Mouse (Mus musculus): ENCODE results near the gene Myo1a. TPM values are rescaled to one million over a fixed set of nuclear protein-coding genes. Genes with fewer than 3 reads are reported as not detected.
A peak's percentile ranks its signal among the peaks of the same experiment; 100 is the strongest.
"Not testable (repeated sequence)": the region's sequence is repeated elsewhere in the genome, so short reads cannot be mapped to it uniquely, and the experiment has no call there.

Gene Myo1a
- polyA plus RNA-seq, 1 experiment from 2014 or later, result 0.19 TPM

DNA sequence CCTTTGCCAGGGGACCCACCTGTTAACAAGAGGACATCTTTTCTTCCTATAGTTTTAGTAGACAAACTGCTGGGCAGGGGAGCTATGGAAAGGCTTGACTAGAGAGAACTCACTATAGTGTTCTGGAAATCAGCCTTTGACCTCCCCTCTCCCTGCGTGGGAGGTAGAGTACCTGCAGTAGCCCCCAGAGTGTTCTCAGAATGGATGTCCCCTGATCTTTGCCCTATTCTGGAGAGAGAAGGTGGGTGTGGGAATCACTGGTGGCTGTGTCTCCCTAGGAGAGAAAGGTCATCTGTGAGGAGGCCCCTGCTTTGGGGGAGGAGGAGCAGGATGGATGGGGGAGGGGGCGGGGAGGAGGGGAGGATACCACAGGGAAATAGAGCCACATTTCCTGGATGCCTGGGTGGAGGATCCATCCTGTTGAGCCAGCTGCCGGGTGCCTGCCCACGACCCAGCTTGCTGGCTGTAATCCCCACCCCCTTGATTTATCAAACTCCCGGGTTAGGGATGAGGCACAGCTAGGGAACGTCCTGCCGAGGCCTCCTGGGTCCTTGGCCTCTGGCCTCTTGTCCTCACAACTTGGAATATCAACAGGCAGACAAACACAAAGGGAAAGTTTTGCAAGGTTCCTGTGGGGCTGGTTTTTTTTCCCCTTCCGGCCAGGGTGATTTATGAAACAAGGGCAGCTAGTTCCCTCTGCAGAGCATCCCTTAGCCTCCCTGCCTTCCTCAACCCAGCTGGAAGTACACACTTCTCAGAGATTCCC, 44.1 kb downstream of the Myo1a start:
- H3K9me3 ChIP-seq (ENCODE audit: control insufficient read depth, low read length), result no peaks in the 10 kb centered on the region
- WGBS, result 13% methylated on average over 8 of the region's 8 CpGs
- ATAC-seq (ENCODE audit: low read depth), result peak; percentile 77
- peaks cover 24% of the 10 kb centered on the region for H3K36me3 ChIP-seq (ENCODE audit: control insufficient read depth, insufficient read depth, low read length)
- peak overlapping the region; percentile 42 for H3K27ac ChIP-seq (ENCODE audit: low read length)
- H3K9ac ChIP-seq (ENCODE audit: low read length), result no peak overlapping the region
- H3K27me3 ChIP-seq (ENCODE audit: control insufficient read depth, insufficient read depth, low read depth, low read length), result no peaks in the 10 kb centered on the region
- peak overlapping the region; percentile 24 for H3K4me2 ChIP-seq (ENCODE audit: low read depth, low read length)
- no peaks in the 10 kb centered on the region for H3K4me1 ChIP-seq (replicated peaks; ENCODE audit: control insufficient read depth, insufficient read depth, low read length)
- H3K4me3 ChIP-seq (ENCODE audit: low read length), result peak overlapping the region; percentile 39

GRCm38 (mm10) chr10:127750136-127750777, 45.3 kb downstream of the Myo1a start:
- peaks cover 21% of the 10 kb centered on the region for H3K36me3 ChIP-seq (ENCODE audit: control insufficient read depth, insufficient read depth, low read length)
- peak overlapping the region; percentile 24 for H3K4me2 ChIP-seq (ENCODE audit: low read depth, low read length)
- no peak overlapping the region; the same call in 1 of the 2 replicates for H3K27ac ChIP-seq (ENCODE audit: low read length)
- no peaks in the 10 kb centered on the region for H3K4me1 ChIP-seq (replicated peaks; ENCODE audit: control insufficient read depth, insufficient read depth, low read length)
- ATAC-seq (ENCODE audit: low read depth), result no peak
- H3K9ac ChIP-seq (ENCODE audit: low read length), result peak overlapping the region; percentile 49
- peak overlapping the region; percentile 39 for H3K4me3 ChIP-seq (ENCODE audit: low read length)
- WGBS, result 44% methylated on average over 24 of the region's 24 CpGs
- H3K27me3 ChIP-seq (ENCODE audit: control insufficient read depth, insufficient read depth, low read depth, low read length), result no peaks in the 10 kb centered on the region
- no peaks in the 10 kb centered on the region for H3K9me3 ChIP-seq (ENCODE audit: control insufficient read depth, low read length)

- Histone ChIP-seq H3K9me3 (ENCODE audit: control insufficient read depth, low read length) (no peaks in the 10 kb centered on the region), H3K9ac (ENCODE audit: low read length) (peak within 1 kb of the TSS; percentile 33), H3K36me3 (ENCODE audit: control insufficient read depth, insufficient read depth, low read length) (peaks cover 10% of the 10 kb centered on the region), H3K4me1 (replicated peaks; ENCODE audit: control insufficient read depth, insufficient read depth, low read length) (peaks cover 8% of the 10 kb centered on the region), H3K27ac (ENCODE audit: low read length) (peak within 1 kb of the TSS; percentile 29), H3K4me3 (ENCODE audit: low read length) (peak within 1 kb of the TSS; percentile 39), H3K27me3 (ENCODE audit: control insufficient read depth, insufficient read depth, low read depth, low read length) (no peaks in the 10 kb centered on the region), H3K4me2 (ENCODE audit: low read depth, low read length) (peak within 1 kb of the TSS; percentile 24)
- ATAC-seq (ENCODE audit: low read depth), result peak; percentile 61
- WGBS, result 30% methylated on average over 8 of the region's 8 CpGs
These were observed 46.6 kb downstream of the Myo1a start, which contains the start of gene Gpr182 for GRCm38 (mm10) chr10:127751548-127751947. Gene Gpr182 (minus strand): TSS chr10:127751732.

- peak; percentile 54 for ATAC-seq (ENCODE audit: low read depth)
These were observed 49.7 kb downstream of the Myo1a start for GRCm38 (mm10) chr10:127754566-127755166.

DNA sequence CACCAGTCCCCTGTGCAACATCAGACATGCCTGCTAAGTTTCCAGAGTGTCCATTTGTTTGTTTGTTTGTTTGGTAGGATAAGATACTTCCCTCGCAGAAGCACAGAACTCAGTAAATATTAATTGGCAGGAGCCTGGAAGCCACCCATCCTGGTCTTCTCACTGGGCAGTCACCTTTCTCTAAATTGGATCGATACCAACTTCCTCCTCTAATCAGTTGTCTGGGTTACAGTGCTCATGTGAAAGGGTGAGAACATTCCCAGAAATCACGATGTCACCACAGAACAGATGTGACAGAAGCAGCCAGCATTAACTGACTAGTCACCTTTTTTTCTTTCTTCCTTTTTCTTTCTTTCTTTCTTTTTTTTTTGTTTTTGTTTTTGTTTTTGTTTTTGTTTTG, 50.3 kb downstream of the Myo1a start:
- H3K36me3 ChIP-seq (ENCODE audit: control insufficient read depth, insufficient read depth, low read length), result no peaks in the 10 kb centered on the region
- peaks cover 8% of the 10 kb centered on the region for H3K4me1 ChIP-seq (replicated peaks; ENCODE audit: control insufficient read depth, insufficient read depth, low read length)
- ATAC-seq (ENCODE audit: low read depth), result no peak
- no peaks in the 10 kb centered on the region for H3K9me3 ChIP-seq (ENCODE audit: control insufficient read depth, low read length)
- no peak overlapping the region for H3K9ac ChIP-seq (ENCODE audit: low read length)
- H3K4me2 ChIP-seq (ENCODE audit: low read depth, low read length), result no peak overlapping the region
- WGBS, result 39% methylated on average over 3 of the region's 3 CpGs
- no peaks in the 10 kb centered on the region for H3K27me3 ChIP-seq (ENCODE audit: control insufficient read depth, insufficient read depth, low read depth, low read length)
- no peak overlapping the region for H3K4me3 ChIP-seq (ENCODE audit: low read length)
- H3K27ac ChIP-seq (ENCODE audit: low read length), result peak overlapping the region; percentile 30

More at GRCm38 (mm10) chr10:127754566-127755166, 49.7 kb downstream of the Myo1a start:
- Histone ChIP-seq H3K27me3 (ENCODE audit: control insufficient read depth, insufficient read depth, low read depth, low read length) (no peaks in the 10 kb centered on the region), H3K4me2 (ENCODE audit: low read depth, low read length) (no peak overlapping the region; the same call in 1 of the 2 replicates), H3K9ac (ENCODE audit: low read length) (no peak overlapping the region), H3K27ac (ENCODE audit: low read length) (peak overlapping the region; percentile 47), H3K36me3 (ENCODE audit: control insufficient read depth, insufficient read depth, low read length) (no peaks in the 10 kb centered on the region), H3K9me3 (ENCODE audit: control insufficient read depth, low read length) (no peaks in the 10 kb centered on the region), H3K4me1 (replicated peaks; ENCODE audit: control insufficient read depth, insufficient read depth, low read length) (peaks cover 8% of the 10 kb centered on the region), H3K4me3 (ENCODE audit: low read length) (no peak overlapping the region)
- WGBS, result 50% methylated on average over 6 of the region's 6 CpGs

DNA sequence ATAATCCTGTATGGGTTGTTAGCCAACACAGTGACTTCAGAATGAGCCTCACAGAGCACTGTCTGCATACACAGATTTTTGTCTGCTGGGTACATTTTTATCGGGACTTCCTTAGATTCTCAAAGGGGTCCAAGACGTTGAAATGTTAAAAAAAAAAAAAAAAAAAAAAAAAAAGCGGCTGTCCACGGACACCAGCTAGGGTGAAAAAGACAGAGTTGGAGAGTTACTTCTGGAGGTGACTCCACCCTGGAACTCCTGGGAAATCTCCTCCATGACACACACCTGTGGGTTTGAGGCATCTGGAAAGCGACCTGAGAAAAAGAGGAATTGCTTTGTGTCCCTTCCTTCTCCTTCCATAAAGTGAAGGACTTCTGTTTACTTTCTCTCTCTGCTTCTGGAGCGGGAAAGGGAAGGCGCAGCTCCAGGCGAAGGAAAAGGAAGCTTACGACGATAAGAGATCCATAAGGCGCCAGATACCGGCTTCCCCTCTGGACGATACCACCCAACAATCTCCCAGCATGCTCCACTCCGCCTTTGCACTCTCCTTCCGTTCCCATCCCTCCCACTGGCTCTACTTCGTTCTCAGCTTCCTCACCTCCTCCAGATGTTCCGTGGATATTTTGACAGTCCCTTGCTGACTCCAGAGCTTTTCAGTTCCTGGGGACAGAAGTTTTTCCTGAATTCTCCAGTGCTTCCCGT, 50.9 kb downstream of the Myo1a start:
- no peaks in the 10 kb centered on the region for H3K27me3 ChIP-seq (ENCODE audit: control insufficient read depth, insufficient read depth, low read depth, low read length)
- H3K9ac ChIP-seq (ENCODE audit: low read length), result peak overlapping the region; percentile 49
- peak overlapping the region; percentile 38 for H3K4me3 ChIP-seq (ENCODE audit: low read length)
- ATAC-seq (ENCODE audit: low read depth), result peak; percentile 46
- peak overlapping the region; percentile 63 for H3K4me2 ChIP-seq (ENCODE audit: low read depth, low read length)
- H3K9me3 ChIP-seq (ENCODE audit: control insufficient read depth, low read length), result no peaks in the 10 kb centered on the region
- no peaks in the 10 kb centered on the region for H3K36me3 ChIP-seq (ENCODE audit: control insufficient read depth, insufficient read depth, low read length)
- 15% methylated on average over 18 of the region's 18 CpGs for WGBS
- peak overlapping the region; percentile 70 for H3K27ac ChIP-seq (ENCODE audit: low read length)
- peaks cover 8% of the 10 kb centered on the region for H3K4me1 ChIP-seq (replicated peaks; ENCODE audit: control insufficient read depth, insufficient read depth, low read length)

DNA sequence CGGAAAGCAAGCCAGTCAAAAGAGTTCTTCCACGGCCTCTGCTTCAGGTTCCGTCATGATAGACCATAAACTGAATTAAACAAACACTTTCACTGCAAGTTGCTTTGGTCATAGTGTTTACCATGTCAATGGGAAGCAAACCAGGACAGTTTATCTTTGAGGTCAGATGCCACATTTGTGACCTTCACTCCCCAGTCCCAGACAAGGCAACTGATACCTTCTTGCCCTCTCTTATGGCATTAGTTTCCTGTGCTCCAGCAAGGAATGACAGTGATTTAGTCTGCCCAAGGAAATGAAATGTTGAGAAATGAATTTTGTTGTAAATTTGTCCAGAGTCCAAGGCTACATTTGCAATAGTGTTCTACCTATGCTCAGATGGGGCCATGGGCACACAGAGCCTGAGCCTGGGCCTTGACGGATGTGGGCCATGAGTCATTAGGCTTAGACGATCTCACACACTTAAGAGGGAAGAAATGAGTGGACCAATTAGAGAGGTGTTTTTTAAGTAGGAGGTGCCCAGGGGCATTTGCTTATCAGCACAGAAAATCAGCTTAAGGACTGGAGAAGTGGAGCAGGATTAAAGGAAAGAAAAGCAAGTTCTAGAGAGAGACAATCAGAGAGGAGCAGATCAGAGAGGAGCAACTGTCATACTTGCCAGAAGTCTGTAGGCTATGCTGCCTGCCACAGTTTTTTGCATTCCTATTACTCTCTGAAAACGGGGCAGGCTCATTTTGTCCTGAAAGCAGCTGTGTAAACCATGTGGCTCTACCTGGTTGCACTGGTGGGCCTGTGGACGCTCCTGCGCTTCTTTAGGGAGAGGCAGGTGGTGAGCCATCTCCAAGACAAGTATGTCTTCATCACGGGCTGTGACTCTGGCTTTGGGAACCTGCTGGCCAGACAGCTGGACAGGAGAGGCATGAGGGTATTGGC, 54.5 kb downstream of the Myo1a start, which contains the start of the genes Rdh1 and Rdh16f1:
Gene Rdh1 (plus strand): TSS at position 541 of the 930 bp plus-strand sequence.
Gene Rdh16f1 (plus strand): TSS at position 607 of the 930 bp plus-strand sequence.
- Histone ChIP-seq H3K4me2 (ENCODE audit: low read depth, low read length) (no peak within 1 kb of the TSS), H3K4me3 (ENCODE audit: low read length) (no peak within 1 kb of the TSS), H3K4me1 (replicated peaks; ENCODE audit: control insufficient read depth, insufficient read depth, low read length) (peaks cover 8% of the 10 kb centered on the region), H3K9ac (ENCODE audit: low read length) (no peak within 1 kb of the TSS), H3K27me3 (ENCODE audit: control insufficient read depth, insufficient read depth, low read depth, low read length) (no peaks in the 10 kb centered on the region), H3K27ac (ENCODE audit: low read length) (0 out of 2 replicates have a peak within 1 kb of the TSS, but pooled peaks have one; percentile 20), H3K9me3 (ENCODE audit: control insufficient read depth, low read length) (no peaks in the 10 kb centered on the region), H3K36me3 (ENCODE audit: control insufficient read depth, insufficient read depth, low read length) (no peaks in the 10 kb centered on the region)
- WGBS, result 53% methylated on average over 8 of the region's 9 CpGs
- ATAC-seq (ENCODE audit: low read depth), result no peak

DNA sequence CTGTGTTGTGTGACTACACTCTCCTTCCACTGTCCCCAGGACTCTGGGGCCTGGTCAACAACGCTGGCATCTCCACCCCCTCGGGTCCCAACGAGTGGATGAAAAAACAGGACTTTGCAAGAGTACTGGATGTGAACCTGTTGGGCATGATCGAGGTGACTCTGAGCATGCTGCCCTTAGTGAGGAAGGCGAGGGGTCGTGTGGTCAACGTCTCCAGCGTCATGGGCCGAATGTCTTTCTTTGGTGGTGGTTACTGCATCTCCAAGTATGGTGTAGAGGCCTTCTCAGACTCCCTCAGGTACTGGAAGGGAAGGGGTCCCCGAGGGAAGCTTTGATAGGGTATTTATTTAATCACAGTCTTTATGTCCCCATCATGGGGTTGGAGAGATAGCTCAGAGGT, 58.0 kb downstream of the Myo1a start:
- 81% methylated on average over 10 of the region's 10 CpGs for WGBS
- H3K27ac ChIP-seq (ENCODE audit: low read length); H3K9ac ChIP-seq (ENCODE audit: low read length): not testable (repeated sequence)

More for the DNA sequence above, 58.0 kb downstream of the Myo1a start:
- not testable (repeated sequence) for H3K4me2 ChIP-seq (ENCODE audit: low read depth, low read length); H3K9me3 ChIP-seq (ENCODE audit: control insufficient read depth, low read length); ATAC-seq (ENCODE audit: low read depth); H3K36me3 ChIP-seq (ENCODE audit: control insufficient read depth, insufficient read depth, low read length); H3K27me3 ChIP-seq (ENCODE audit: control insufficient read depth, insufficient read depth, low read depth, low read length); H3K4me1 ChIP-seq (replicated peaks; ENCODE audit: control insufficient read depth, insufficient read depth, low read length); H3K4me3 ChIP-seq (ENCODE audit: low read length)

Data from lung, embryonic 16.5 days (tissue).